Mouse (Mus musculus): ENCODE data around the gene Ace. TPM values are rescaled to one million over a fixed set of nuclear protein-coding genes. Genes with fewer than 3 reads are reported as not detected.

Ace gene
- polyA plus RNA-seq (2015; fragmentation: Nextera tagmentation; extraction: Ambion mirVana) = 2.1 and 2.4 TPM in 2 replicates

DNA sequence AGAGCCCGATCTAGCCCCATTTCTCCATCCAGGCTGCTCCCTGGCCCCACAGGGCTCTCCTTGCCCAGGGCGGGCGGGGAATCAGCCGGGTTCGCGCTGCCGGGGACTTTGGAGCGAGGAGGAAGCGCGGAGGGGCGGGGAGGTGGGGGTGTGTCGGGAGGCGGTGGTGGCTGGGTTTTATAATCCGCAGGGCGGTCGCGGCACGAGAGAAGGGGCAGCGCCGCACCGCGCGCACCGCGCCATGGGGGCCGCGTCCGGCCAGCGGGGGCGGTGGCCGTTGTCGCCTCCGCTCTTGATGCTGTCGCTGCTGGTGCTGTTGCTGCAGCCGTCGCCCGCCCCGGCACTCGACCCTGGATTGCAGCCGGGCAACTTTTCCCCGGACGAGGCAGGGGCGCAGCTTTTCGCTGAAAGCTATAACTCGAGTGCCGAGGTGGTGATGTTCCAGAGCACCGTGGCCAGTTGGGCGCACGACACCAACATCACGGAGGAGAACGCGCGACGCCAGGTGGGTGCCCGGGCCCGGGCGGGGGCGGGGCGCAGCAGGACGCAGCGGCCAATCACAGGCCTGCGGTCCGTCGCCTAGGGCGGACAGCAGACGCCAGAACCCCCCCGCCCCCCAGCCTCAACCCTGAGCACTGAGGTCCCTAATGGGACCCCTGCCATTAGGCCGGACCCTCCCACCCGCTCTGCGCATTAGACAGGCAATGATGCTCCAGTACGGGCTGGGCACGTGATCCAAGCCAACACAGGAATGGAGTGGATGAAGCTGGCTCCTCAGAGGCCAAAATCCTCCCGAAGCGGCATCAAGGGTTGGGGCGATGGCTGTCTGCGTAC, at the start of gene Ace:
Gene Ace, plus strand, starts transcription at position 205 of the 834 bp plus-strand sequence.
- DNase-seq (ENCODE audit: low spot score) (peak; percentile 58), ATAC-seq (ENCODE audit: low FRiP score, low TSS enrichment) (no peak; the same call in 1 of the 2 replicates)
- Histone ChIP-seq H3K36me3 (ENCODE audit: control insufficient read depth, insufficient read depth, low read length) (no peaks in the 10 kb centered on the region), H3K4me1 (replicated peaks; ENCODE audit: control insufficient read depth, insufficient read depth) (no peaks in the 10 kb centered on the region), H3K27me3 (ENCODE audit: control insufficient read depth, insufficient read depth, low read length) (peaks cover 5% of the 10 kb centered on the region; the same call in 1 of the 2 replicates), H3K9ac (ENCODE audit: low read length) (peak within 1 kb of the TSS; percentile 54), H3K4me2 (replicated peaks; ENCODE audit: low read depth) (peak within 1 kb of the TSS; percentile 96), H3K9me3 (ENCODE audit: control insufficient read depth, low read length) (no peaks in the 10 kb centered on the region), H3K4me3 (ENCODE audit: low read depth, low read length) (peak within 1 kb of the TSS; percentile 55), H3K27ac (replicated peaks) (no peak within 1 kb of the TSS)
- WGBS = under 1% methylated on average over 57 of the region's 76 CpGs
- TF ChIP-seq EP300 (optimal IDR thresholded peaks at IDR 0.05) (no peak), CTCF (IDR thresholded peaks at IDR 0.05; ENCODE audit: low read depth) (no peak)

DNA sequence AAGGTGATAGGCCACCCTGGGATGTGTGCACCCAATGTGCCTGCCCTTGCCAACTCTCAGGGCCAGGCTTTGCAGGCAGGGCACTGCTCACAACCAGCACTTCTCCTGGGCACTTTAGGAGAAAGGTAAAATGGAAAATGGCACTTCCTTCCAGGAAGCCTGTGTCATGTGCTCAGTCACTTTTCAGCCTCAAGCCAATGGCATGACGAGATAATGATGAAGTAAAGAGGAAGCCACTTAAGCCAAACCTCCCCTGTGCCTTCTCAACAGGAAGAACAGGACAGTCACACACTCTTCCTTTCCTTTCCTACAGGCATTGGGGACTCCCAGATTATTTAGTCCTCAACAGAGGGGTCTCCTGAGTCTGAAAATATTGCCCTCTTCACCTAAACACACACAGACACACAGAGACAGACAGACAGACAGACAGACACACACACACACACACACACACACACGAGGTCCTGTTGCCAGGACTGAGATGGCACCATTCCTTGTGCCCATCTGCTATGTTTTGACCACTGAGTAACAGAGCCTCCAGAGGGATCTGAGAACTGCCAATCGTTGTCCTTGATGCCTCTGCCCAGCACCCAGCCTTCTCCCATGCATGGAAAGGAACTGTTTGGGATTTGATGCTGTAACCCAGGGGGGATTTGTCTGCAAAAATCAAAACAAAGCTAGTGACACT, 47.5 kb upstream of the Ace start:
- Histone ChIP-seq H3K9me3 (ENCODE audit: control insufficient read depth, low read length) (no peaks in the 10 kb centered on the region), H3K4me3 (ENCODE audit: low read depth, low read length) (no peak overlapping the region), H3K36me3 (ENCODE audit: control insufficient read depth, insufficient read depth, low read length) (peaks cover 17% of the 10 kb centered on the region), H3K4me2 (replicated peaks; ENCODE audit: low read depth) (no peak overlapping the region), H3K27ac (replicated peaks) (no peak overlapping the region), H3K9ac (ENCODE audit: low read length) (no peak overlapping the region), H3K4me1 (replicated peaks; ENCODE audit: control insufficient read depth, insufficient read depth) (no peaks in the 10 kb centered on the region), H3K27me3 (ENCODE audit: control insufficient read depth, insufficient read depth, low read length) (no peaks in the 10 kb centered on the region)
- TF ChIP-seq EP300 (optimal IDR thresholded peaks at IDR 0.05) = no peak
- TF ChIP-seq CTCF (IDR thresholded peaks at IDR 0.05; ENCODE audit: low read depth) = no peak
- ATAC-seq (ENCODE audit: low FRiP score, low TSS enrichment) (no peak), DNase-seq (ENCODE audit: low spot score) (no peak)
- 73% methylated on average over 3 of the region's 3 CpGs for whole genome bisulfite sequencing

DNA sequence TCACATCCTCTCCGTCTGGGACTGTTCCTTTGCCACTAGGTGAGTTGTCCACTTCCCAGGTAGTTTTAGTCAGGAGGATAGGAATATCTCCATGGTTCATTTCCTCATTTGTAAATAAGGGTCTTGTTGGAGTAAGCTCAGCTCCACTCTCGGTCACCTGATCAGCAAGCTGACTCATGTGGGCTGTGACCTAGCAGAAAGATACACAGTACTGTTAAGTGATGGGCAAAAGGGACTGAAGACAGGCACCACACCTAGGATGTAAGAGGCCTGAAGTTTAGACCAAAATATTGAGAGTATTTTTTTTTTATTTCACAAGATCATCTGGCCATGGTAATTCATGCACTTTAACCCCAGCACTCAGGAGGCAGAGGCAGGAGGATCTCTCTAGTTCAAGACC, 46.9 kb upstream of the Ace start:
- TF ChIP-seq EP300 (optimal IDR thresholded peaks at IDR 0.05) (no peak), CTCF (IDR thresholded peaks at IDR 0.05; ENCODE audit: low read depth) (no peak)
- H3K36me3 ChIP-seq (ENCODE audit: control insufficient read depth, insufficient read depth, low read length) = peaks cover 17% of the 10 kb centered on the region
- WGBS = 95% methylated on average over 2 of the region's 2 CpGs
- ATAC-seq (ENCODE audit: low FRiP score, low TSS enrichment) (no peak), DNase-seq (ENCODE audit: low spot score) (no peak)
- no peaks in the 10 kb centered on the region for H3K9me3 ChIP-seq (ENCODE audit: control insufficient read depth, low read length)
- no peak overlapping the region for H3K9ac ChIP-seq (ENCODE audit: low read length)
- no peak overlapping the region for H3K4me2 ChIP-seq (replicated peaks; ENCODE audit: low read depth)
- H3K27me3 ChIP-seq (ENCODE audit: control insufficient read depth, insufficient read depth, low read length) = no peaks in the 10 kb centered on the region
- H3K27ac ChIP-seq (replicated peaks) = no peak overlapping the region
- no peak overlapping the region for H3K4me3 ChIP-seq (ENCODE audit: low read depth, low read length)
- H3K4me1 ChIP-seq (replicated peaks; ENCODE audit: control insufficient read depth, insufficient read depth) = no peaks in the 10 kb centered on the region

DNA sequence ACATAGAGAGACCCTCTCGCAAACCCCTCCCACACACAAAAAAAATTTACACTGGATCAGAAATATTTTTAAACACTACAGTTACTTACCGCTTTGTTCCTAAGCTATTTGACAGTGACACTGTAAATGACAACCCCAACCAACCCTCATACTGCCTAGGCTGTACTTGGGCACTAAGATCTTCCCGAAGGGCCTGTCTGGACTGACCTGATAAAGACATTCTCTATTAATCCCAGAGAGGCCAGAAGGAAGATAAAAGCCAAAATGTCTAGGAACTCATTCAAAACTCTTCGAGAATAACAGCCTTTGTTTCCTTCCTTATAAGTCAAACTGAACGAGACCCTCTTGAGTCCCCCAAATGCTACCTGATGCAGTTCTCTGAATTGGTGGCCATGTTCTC, 46.5 kb upstream of the Ace start:
- no peak overlapping the region for H3K4me2 ChIP-seq (replicated peaks; ENCODE audit: low read depth)
- H3K4me1 ChIP-seq (replicated peaks; ENCODE audit: control insufficient read depth, insufficient read depth) = no peaks in the 10 kb centered on the region
- ATAC-seq (ENCODE audit: low FRiP score, low TSS enrichment) = no peak
- H3K4me3 ChIP-seq (ENCODE audit: low read depth, low read length) = no peak overlapping the region
- H3K27me3 ChIP-seq (ENCODE audit: control insufficient read depth, insufficient read depth, low read length) = no peaks in the 10 kb centered on the region
- H3K27ac ChIP-seq (replicated peaks) = no peak overlapping the region
- 86% methylated on average over 5 of the region's 5 CpGs for WGBS
- no peak overlapping the region for H3K9ac ChIP-seq (ENCODE audit: low read length)
- H3K36me3 ChIP-seq (ENCODE audit: control insufficient read depth, insufficient read depth, low read length) = peaks cover 17% of the 10 kb centered on the region
- no peaks in the 10 kb centered on the region for H3K9me3 ChIP-seq (ENCODE audit: control insufficient read depth, low read length)
- TF ChIP-seq EP300 (optimal IDR thresholded peaks at IDR 0.05) (no peak), CTCF (IDR thresholded peaks at IDR 0.05; ENCODE audit: low read depth) (no peak)
- no peak for DNase-seq (ENCODE audit: low spot score)

DNA sequence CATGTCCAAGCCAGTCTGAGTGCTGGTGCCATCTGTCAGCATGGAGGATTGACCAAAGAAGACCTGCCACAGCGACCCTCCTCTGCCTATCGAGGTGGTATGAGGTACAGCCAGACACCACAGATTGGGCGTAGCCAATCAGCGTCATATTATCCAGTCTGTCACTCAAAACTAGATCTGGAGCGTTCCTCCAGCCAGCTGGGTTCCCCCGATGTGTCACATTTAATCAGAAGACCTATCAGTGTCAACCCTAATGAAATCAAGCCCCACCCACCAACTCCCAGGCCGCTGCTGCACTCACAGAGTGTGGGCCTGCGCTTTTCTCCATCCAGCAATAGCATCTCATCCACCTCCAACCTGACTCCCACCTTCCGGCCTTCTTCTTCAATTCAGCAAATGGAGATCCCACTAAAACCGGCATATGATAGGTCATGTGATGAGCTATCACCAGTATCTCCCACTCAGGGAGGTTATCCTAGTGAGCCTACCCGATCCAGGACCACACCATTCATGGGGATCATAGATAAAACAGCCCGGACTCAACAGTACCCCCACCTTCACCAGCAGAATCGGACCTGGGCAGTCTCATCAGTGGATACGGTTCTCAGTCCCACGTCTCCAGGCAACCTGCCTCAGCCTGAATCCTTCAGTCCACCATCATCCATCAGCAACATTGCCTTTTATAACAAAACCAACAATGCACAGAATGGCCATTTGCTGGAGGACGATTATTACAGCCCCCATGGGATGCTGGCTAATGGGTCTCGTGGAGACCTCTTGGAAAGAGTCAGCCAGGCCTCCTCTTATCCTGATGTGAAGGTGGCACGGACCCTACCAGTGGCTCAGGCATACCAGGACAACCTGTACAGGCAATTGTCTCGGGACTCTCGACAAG, 44.7 kb upstream of the Ace start:
- Histone ChIP-seq H3K9ac (ENCODE audit: low read length) (no peak overlapping the region), H3K9me3 (ENCODE audit: control insufficient read depth, low read length) (no peaks in the 10 kb centered on the region), H3K4me2 (replicated peaks; ENCODE audit: low read depth) (no peak overlapping the region), H3K27ac (replicated peaks) (no peak overlapping the region), H3K4me1 (replicated peaks; ENCODE audit: control insufficient read depth, insufficient read depth) (no peaks in the 10 kb centered on the region), H3K36me3 (ENCODE audit: control insufficient read depth, insufficient read depth, low read length) (peaks cover 17% of the 10 kb centered on the region), H3K4me3 (ENCODE audit: low read depth, low read length) (no peak overlapping the region), H3K27me3 (ENCODE audit: control insufficient read depth, insufficient read depth, low read length) (no peaks in the 10 kb centered on the region)
- DNase-seq (ENCODE audit: low spot score) (no peak), ATAC-seq (ENCODE audit: low FRiP score, low TSS enrichment) (no peak)
- no peak for TF ChIP-seq CTCF (IDR thresholded peaks at IDR 0.05; ENCODE audit: low read depth)
- no peak for TF ChIP-seq EP300 (optimal IDR thresholded peaks at IDR 0.05)
- WGBS = 90% methylated on average over 20 of the region's 20 CpGs
